Mouse (Mus musculus): ENCODE data around the gene Arv1. TPM values are rescaled to one million over a fixed set of nuclear protein-coding genes. Genes with fewer than 3 reads are reported as not detected.

Gene Arv1
- total RNA-seq, 2 experiments from 2014 or later = 10.7 to 13.4 TPM

- no peak overlapping the region for H3K27ac ChIP-seq
- no peak for TF ChIP-seq CTCF (conservative IDR thresholded peaks at IDR 0.05)
- DNase-seq (ENCODE audit: low spot score in 2 of 2) = no peak
These were observed 61.3 kb downstream of the Arv1 start for GRCm38 (mm10) chr8:124783228-124783627.

More at GRCm38 (mm10) chr8:124783228-124783627, 61.3 kb downstream of the Arv1 start:
- H3K4me3 ChIP-seq = no peak overlapping the region

Other genes with a start within 250 kb of the Arv1 start
- 10 to 100 TPM; 45.3 to 49.0 TPM for gene Cog2, start 201.4 kb upstream of the Arv1 start, total RNA-seq (2021)
- gene Agt, start 152.4 kb upstream of the Arv1 start, total RNA-seq (2021) = 10 to 100 TPM; 29.9 to 33.9 TPM
- gene Capn9, start 146.0 kb upstream of the Arv1 start, total RNA-seq (2021) = under 1 TPM; 0.34 to 0.79 TPM
- gene 2310022B05Rik, start 58.8 kb upstream of the Arv1 start, total RNA-seq (2021) = 10 to 100 TPM; 76.5 to 77.4 TPM
- 10 to 100 TPM; 49.6 to 51.6 TPM for gene Ttc13, start 156 bp upstream of the Arv1 start, total RNA-seq (2021)
- under 1 TPM; 0.27 to 0.54 TPM for gene Fam89a, start 29.7 kb downstream of the Arv1 start, total RNA-seq (2021)
- 1 to 10 TPM; 2.9 to 3.1 TPM for gene Trim67, start 71.0 kb downstream of the Arv1 start, total RNA-seq (2021)
- gene Gnpat, start 140.9 kb downstream of the Arv1 start, total RNA-seq (2021) = 10 to 100 TPM; 64.3 to 68.0 TPM
- 10 to 100 TPM; 21.8 to 24.8 TPM for gene 2810004N23Rik, start 141.0 kb downstream of the Arv1 start, total RNA-seq (2021)
- 10 to 100 TPM; 35.6 TPM for gene Exoc8, start 175.6 kb downstream of the Arv1 start, total RNA-seq (2021)
- 10 to 100 TPM; 16.8 to 17.6 TPM for gene Sprtn, start 175.7 kb downstream of the Arv1 start, total RNA-seq (2021)
- 10 to 100 TPM; 60.3 to 65.9 TPM for gene Egln1, start 227.2 kb downstream of the Arv1 start, total RNA-seq (2021)